Mouse (Mus musculus) hindbrain, embryonic 14.5 days (tissue): ENCODE measurements around the gene Tmcc2. TPM values are rescaled to one million over a fixed set of nuclear protein-coding genes. Genes with fewer than 3 reads are reported as not detected.

Source experiments
- ATAC-seq: fragments of 200-750 bp; cut with Nextera tagmentation; 2 replicates; pipeline ENCODE4 v1.8.0; 2017; ENCODE audit warnings: moderate number of reproducible peaks, mild to moderate bottlenecking, moderate TSS enrichment, moderate library complexity; ENCODE audit not compliant: low FRiP score
- DNase-seq: peaks from one replicate; pipeline ENCODE4 v3.0.0-alpha.2; 2015; ENCODE audit warnings: low spot score
- H3K27ac ChIP-seq: fragments of 300-500 bp; sonication (generic); 2 replicates; pipeline ENCODE4 v1.5.1; 2014; ENCODE audit warnings: mild to moderate bottlenecking, moderate library complexity
- H3K27me3 ChIP-seq: fragments of 300-500 bp; sonication (generic); 2 replicates; pipeline ENCODE4 v1.6.1; 2014; ENCODE audit warnings: mild to moderate bottlenecking, low read length, mixed read lengths; ENCODE audit not compliant: control insufficient read depth, insufficient read depth
- H3K36me3 ChIP-seq: fragments of 300-500 bp; sonication (generic); replicated peaks from 2 replicates; pipeline ENCODE4 v1.6.1; 2014; ENCODE audit not compliant: control insufficient read depth, insufficient read depth
- H3K4me1 ChIP-seq: fragments of 300-500 bp; sonication (generic); replicated peaks from 2 replicates; pipeline ENCODE4 v1.6.1; 2014; ENCODE audit warnings: antibody characterized with exemption, low read length, mixed read lengths; ENCODE audit not compliant: control insufficient read depth, insufficient read depth
- H3K4me2 ChIP-seq: fragments of 300-500 bp; sonication (generic); replicated peaks from 2 replicates; pipeline ENCODE4 v1.6.1; 2014; ENCODE audit warnings: mild to moderate bottlenecking, moderate library complexity
- H3K4me3 ChIP-seq: fragments of 300-500 bp; sonication (generic); replicated peaks from 2 replicates; pipeline ENCODE4 v1.5.1; 2014; ENCODE audit warnings: mild to moderate bottlenecking, low read length
- H3K9ac ChIP-seq: fragments of 300-500 bp; sonication (generic); 2 replicates; pipeline ENCODE4 v1.6.1; 2014
- H3K9me3 ChIP-seq: fragments of 300-500 bp; sonication (generic); 2 replicates; pipeline ENCODE4 v1.6.1; 2016; ENCODE audit warnings: low read length; ENCODE audit not compliant: control insufficient read depth
- WGBS: fragments of 180-500 bp; shearing (Covaris S2); extraction: QIAGEN DNeasy Blood & Tissue Kit; methylation state at CpG from one replicate; pipeline ENCODE4 v1.1.7; 2014; 5-methylcytosine and 5-hydroxymethylcytosine counted together
- polyA plus RNA-seq: library from polyadenylated mRNA; unstranded; fragments of >200 nt; fragmentation: Nextera tagmentation; extraction: Ambion mirVana; gene quantifications from 2 replicates; pipeline ENCODE4 v1.2.1, GENCODE M21; 2014

The Tmcc2 gene
- polyA plus RNA-seq, 1 experiment from 2014 or later = 31.0 TPM

- peak overlapping the region; percentile 68 for H3K4me3 ChIP-seq
- H3K27ac ChIP-seq = peak overlapping the region; percentile 58
- no peak for DNase-seq
- peaks cover 46% of the 10 kb centered on the region for H3K4me1 ChIP-seq
- H3K36me3 ChIP-seq = no peaks in the 10 kb centered on the region
- WGBS = 23% methylated on average over 4 of the region's 4 CpGs
- H3K9me3 ChIP-seq = no peaks in the 10 kb centered on the region
- H3K4me2 ChIP-seq = peak overlapping the region; percentile 80
- no peak for ATAC-seq
- peak overlapping the region; percentile 76 for H3K9ac ChIP-seq
- no peaks in the 10 kb centered on the region for H3K27me3 ChIP-seq
These were observed 73.7 kb downstream of the Tmcc2 start for GRCm38 (mm10) chr1:132317413-132317812.

GRCm38 (mm10) chr1:132316625-132316994, 74.5 kb downstream of the Tmcc2 start:
- Histone ChIP-seq H3K36me3 (no peaks in the 10 kb centered on the region), H3K27me3 (no peaks in the 10 kb centered on the region), H3K4me3 (peak overlapping the region; percentile 68), H3K27ac (peak overlapping the region; percentile 58), H3K9me3 (no peaks in the 10 kb centered on the region), H3K9ac (peak overlapping the region; percentile 76), H3K4me2 (peak overlapping the region; percentile 80), H3K4me1 (peaks cover 38% of the 10 kb centered on the region)
- ATAC-seq (no peak), DNase-seq (no peak)
- 16% methylated on average over 7 of the region's 7 CpGs for WGBS

GRCm38 (mm10) chr1:132315889-132316624, 75.0 kb downstream of the Tmcc2 start, which contains the start of gene Nuak2:
Gene Nuak2 (plus strand): TSS chr1:132316126.
- Histone ChIP-seq H3K4me2 (peak within 1 kb of the TSS; percentile 80), H3K9me3 (no peaks in the 10 kb centered on the region), H3K27ac (peak within 1 kb of the TSS; percentile 58), H3K4me1 (peaks cover 36% of the 10 kb centered on the region), H3K27me3 (no peaks in the 10 kb centered on the region), H3K9ac (peak within 1 kb of the TSS; percentile 76), H3K4me3 (peak within 1 kb of the TSS; percentile 68), H3K36me3 (no peaks in the 10 kb centered on the region)
- ATAC-seq = peak; percentile 90
- under 1% methylated on average over 67 of the region's 67 CpGs for WGBS
- DNase-seq = peak; percentile 84

GRCm38 (mm10) chr1:132312703-132313102, 78.4 kb downstream of the Tmcc2 start:
- H3K4me2 ChIP-seq = no peak overlapping the region
- H3K27me3 ChIP-seq = no peaks in the 10 kb centered on the region
- DNase-seq (peak; percentile 82), ATAC-seq (no peak)
- H3K4me1 ChIP-seq = peaks cover 14% of the 10 kb centered on the region
- no peaks in the 10 kb centered on the region for H3K36me3 ChIP-seq
- no peak overlapping the region for H3K9ac ChIP-seq
- H3K27ac ChIP-seq = no peak overlapping the region
- no peaks in the 10 kb centered on the region for H3K9me3 ChIP-seq
- no peak overlapping the region for H3K4me3 ChIP-seq
- 63% methylated on average over 3 of the region's 3 CpGs for WGBS

DNA sequence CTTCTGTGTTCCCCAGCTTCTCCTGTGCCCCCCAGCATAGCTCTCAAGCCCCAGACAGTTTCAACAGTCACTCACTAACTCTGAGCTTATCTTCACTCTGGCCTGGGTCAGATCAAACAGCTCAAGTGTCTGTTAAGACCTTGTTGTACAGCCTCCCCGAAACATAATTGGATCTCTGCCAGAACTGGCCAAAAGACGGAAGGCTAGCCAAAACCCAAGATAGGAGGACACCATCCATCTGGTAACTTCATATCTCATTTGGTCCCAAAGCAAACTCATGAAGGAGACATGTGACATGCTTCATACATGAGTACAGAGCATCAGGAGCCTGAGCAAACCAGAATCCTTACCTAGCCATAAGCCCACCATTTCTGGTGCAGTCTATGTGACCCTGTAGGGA, 79.0 kb downstream of the Tmcc2 start:
- no peaks in the 10 kb centered on the region for H3K27me3 ChIP-seq
- H3K9me3 ChIP-seq = no peaks in the 10 kb centered on the region
- no peak for DNase-seq
- H3K9ac ChIP-seq = no peak overlapping the region
- no peak overlapping the region for H3K4me3 ChIP-seq
- no peak overlapping the region for H3K4me2 ChIP-seq
- no peaks in the 10 kb centered on the region for H3K36me3 ChIP-seq
- H3K27ac ChIP-seq = no peak overlapping the region
- WGBS = 66% methylated on average over 2 of the region's 2 CpGs
- peaks cover 7% of the 10 kb centered on the region for H3K4me1 ChIP-seq
- no peak for ATAC-seq

DNA sequence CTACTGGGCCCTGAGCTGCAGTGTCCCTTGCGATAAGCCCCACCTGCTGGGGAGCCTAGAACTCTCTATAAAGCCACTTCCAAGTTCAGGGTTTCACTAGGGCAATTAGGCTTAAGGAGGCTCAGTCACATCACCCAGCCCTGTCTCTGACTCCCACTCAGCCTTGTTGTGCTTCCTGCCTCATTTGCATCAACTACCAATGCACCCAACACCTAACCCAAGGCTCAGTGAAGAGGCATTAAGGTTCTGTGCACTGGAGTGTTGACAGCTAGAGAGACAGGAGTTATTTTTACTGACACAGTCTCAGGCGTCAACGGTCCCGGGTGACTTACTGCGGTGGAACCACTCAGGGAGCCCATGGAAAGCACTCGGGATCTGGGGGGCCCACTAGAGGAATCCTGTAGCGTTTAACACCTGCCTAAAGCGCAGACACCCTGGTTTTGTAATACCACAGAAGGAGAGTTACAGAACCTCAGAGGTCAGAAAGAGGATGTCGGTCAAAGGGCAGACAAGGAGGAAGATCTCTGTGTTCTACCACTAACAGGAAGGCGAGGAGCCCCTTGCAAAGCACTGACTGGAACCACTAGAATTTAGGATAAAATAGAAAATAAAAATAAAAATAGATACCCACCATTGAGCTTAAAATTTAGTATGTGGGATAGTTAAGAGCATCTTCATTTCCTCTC, 79.8 kb downstream of the Tmcc2 start:
- Histone ChIP-seq H3K36me3 (no peaks in the 10 kb centered on the region), H3K4me2 (no peak overlapping the region), H3K9me3 (no peaks in the 10 kb centered on the region), H3K4me1 (no peaks in the 10 kb centered on the region; the same call in none of the 2 replicates), H3K27ac (no peak overlapping the region), H3K4me3 (no peak overlapping the region), H3K27me3 (no peaks in the 10 kb centered on the region), H3K9ac (no peak overlapping the region)
- ATAC-seq (no peak), DNase-seq (no peak)
- WGBS = 83% methylated on average over 10 of the region's 10 CpGs

- DNase-seq (no peak), ATAC-seq (no peak)
- no peak overlapping the region for H3K9ac ChIP-seq
- no peaks in the 10 kb centered on the region for H3K27me3 ChIP-seq
- H3K27ac ChIP-seq = no peak overlapping the region
- no peaks in the 10 kb centered on the region for H3K9me3 ChIP-seq
- H3K36me3 ChIP-seq = no peaks in the 10 kb centered on the region
- no peaks in the 10 kb centered on the region; the same call in 1 of the 2 replicates for H3K4me1 ChIP-seq
- WGBS = 71% methylated on average over 7 of the region's 7 CpGs
- no peak overlapping the region for H3K4me3 ChIP-seq
- no peak overlapping the region for H3K4me2 ChIP-seq
These were observed 80.3 kb downstream of the Tmcc2 start for GRCm38 (mm10) chr1:132310754-132311153.

DNA sequence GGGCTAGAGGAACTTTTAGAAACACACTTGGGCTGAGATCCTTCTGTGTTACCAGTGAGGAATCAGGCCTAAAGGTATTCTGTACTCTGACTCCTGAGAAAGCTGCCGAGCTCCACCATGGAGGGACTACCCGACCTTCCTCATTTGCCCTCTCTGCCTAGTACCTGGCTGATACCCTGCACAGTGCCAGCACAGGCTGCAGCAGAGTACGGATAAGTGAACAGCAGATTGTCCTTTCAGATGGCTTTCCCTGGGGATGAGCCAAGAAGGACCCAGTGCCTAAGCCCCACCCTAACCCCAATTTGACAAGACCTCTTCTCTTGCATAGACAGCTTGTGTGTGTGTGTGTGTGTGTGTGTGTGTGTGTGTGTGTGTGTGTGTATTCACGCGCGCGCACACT, 82.4 kb downstream of the Tmcc2 start:
- H3K4me2 ChIP-seq = no peak overlapping the region
- H3K27me3 ChIP-seq = no peaks in the 10 kb centered on the region
- 91% methylated on average over 7 of the region's 7 CpGs for WGBS
- H3K9ac ChIP-seq = no peak overlapping the region
- no peak overlapping the region for H3K27ac ChIP-seq
- no peaks in the 10 kb centered on the region for H3K4me1 ChIP-seq
- H3K4me3 ChIP-seq = no peak overlapping the region
- ATAC-seq (no peak), DNase-seq (no peak)
- no peaks in the 10 kb centered on the region for H3K9me3 ChIP-seq
- no peaks in the 10 kb centered on the region for H3K36me3 ChIP-seq

DNA sequence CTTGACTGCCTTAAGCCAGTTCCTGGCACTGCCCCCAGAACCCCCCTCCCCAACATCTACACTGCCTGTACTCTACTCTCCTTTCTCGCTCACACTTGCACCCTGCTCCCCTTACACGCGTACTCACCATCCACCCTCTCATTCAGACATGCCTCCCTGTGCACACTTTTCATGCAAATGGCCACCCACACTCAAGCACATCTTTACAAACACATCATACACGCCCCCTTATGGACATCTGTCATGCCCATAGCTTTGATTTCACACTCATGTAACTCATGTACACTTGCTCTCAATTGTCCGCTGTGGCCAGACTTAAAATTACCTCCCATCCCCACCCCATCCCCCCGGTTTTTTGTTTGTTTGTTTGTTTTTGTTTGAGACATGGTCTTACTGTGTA, 83.1 kb downstream of the Tmcc2 start:
- Histone ChIP-seq H3K4me2 (no peak overlapping the region), H3K4me1 (no peaks in the 10 kb centered on the region), H3K4me3 (no peak overlapping the region), H3K9ac (no peak overlapping the region), H3K27ac (no peak overlapping the region), H3K9me3 (no peaks in the 10 kb centered on the region), H3K36me3 (no peaks in the 10 kb centered on the region), H3K27me3 (no peaks in the 10 kb centered on the region)
- no peak for DNase-seq
- ATAC-seq = no peak
- WGBS = 83% methylated on average over 6 of the region's 6 CpGs
